Mouse (Mus musculus) MEL-GATA-1-ER (cell line): ENCODE results near the gene Hus1.

Source experiments
- DNase-seq: peaks from one replicate; pipeline ENCODE4 v3.0.0-alpha.2; 2012; ENCODE audit warnings: low read depth; ENCODE audit errors: extremely low read depth

Gene Hus1

GRCm38 (mm10) chr11:8983237-8983861, 27.6 kb downstream of the Hus1 start:
- DNase-seq, result peak; percentile 22

- no peak for DNase-seq
These were observed 32.8 kb downstream of the Hus1 start for GRCm38 (mm10) chr11:8978154-8978553.

- no peak for DNase-seq
These were observed 37.8 kb downstream of the Hus1 start, which contains the start of gene Pkd1l1 for GRCm38 (mm10) chr11:8973166-8973565. Gene Pkd1l1, minus strand, starts transcription at chr11:8973266.

DNA sequence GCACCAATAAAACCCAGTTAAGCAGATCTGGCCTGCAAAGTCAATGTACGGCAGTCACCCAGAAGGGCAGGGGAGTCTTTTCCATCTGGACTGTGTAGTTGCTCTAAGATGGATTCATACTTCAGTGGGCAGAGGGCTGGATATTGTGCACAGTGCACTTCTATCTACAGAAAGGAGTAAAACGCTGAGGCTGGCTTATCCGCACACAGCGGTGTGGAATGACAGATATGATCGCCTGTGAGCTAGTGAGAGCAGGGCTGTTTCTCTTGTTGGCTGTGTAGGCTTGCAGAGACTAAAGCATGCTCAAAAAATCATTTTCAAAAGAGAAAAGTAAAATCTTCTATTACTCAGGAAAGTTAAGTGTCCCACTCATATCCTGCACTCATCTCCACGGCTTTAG, 38.9 kb downstream of the Hus1 start:
- DNase-seq, result no peak

DNA sequence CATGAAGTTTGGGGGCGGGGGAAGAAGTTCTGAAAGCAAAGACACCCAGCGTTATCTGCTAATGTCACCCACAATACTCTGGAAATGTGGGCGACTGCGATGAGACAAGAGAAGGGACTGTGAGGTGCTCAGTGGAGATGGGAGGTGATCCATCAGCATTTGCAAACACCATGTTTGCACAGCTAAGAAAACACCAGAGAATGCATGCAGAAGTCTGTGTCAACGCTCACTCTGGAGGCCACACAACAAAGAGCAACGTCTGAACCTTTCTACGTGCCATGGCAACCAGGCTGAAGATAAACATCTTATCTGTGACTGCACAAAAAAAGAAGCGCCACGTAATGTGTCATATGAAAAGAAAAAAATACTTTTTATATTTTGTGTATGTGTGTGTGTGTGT, 40.5 kb downstream of the Hus1 start:
- DNase-seq, result peak; percentile 26

- DNase-seq, result no peak
These were observed 42.9 kb downstream of the Hus1 start for GRCm38 (mm10) chr11:8968094-8968493.

DNA sequence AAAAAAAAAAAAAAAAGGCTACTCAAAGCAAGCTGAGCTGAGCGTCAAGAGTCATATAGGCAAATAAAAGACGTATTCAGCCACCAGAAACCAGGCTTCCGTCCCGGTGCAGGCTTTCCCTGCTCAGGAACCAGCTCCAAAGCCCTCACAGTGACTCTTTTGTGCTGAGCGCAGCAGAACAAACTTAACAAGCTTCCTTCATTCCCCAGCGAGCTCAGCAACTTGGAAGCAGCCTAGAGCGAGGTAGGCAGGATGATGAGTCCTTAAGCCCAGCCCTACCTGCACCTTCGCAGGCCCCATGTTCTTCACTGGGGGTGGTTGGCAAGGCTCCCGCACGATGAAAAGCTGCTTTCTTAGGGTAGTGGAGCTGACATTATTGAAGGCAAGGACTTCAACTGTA, 52.4 kb downstream of the Hus1 start:
- no peak for DNase-seq

DNA sequence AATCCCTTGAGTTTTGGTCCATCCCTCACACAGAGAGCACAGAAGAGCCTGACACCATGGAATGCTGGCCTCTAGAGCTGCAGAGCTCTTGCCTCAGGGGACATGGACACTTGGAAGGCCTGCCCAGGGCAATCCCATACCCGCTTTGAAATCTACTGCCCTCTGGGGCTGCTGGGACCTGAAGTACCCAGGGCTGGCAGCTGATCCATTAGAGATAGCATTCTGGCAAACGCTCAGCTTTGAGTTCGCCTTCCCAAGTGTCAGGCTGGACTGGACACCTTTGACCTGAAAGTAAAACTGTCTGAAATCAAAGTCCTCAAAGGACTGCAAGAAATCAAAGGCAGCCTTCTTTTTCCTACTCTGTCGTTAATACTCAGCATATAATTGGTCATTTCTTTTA, 52.9 kb downstream of the Hus1 start:
- DNase-seq, result no peak

DNA sequence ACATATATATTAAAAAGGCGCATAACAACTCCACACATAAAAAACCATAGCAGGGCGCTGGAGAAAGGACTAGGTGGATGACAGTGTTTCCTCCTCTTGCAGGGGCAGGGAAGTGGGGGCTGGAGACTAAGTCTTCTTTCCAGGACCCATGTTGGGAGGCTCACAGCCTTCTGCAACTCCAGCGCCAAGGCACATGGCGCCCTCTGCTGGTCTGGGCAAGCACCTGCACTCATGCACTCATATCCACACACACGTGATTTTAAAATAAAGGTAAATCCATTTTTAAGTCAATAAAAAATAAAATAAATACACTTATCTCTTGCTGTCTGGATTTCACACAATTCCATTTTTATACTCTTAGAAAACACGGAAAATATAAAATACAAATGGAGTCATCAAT, 54.0 kb downstream of the Hus1 start:
- DNase-seq, result no peak

DNA sequence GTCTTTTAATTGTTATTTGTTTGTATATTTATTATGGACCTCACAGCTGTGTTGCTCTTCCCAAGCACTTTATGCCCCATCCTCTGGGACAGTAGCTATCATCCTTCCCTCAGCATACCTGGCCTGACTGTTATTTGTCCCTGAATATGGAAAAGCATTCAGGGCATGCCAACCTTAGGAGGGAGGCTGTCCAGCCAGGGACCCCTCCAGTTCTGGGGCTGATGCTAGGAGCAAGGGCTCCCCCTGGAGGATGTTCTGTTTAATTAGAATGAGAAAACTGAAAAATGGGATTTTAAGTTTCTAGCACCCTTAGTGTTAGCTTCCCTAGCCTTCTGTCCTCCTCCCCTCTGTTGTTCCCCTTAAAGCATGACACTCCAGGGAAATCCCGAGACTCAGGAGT, 55.3 kb downstream of the Hus1 start:
- no peak for DNase-seq

- DNase-seq, result no peak
These were observed 61.1 kb downstream of the Hus1 start for GRCm38 (mm10) chr11:8949765-8950430.

GRCm38 (mm10) chr11:8948871-8949270, 62.1 kb downstream of the Hus1 start:
- DNase-seq, result no peak

DNA sequence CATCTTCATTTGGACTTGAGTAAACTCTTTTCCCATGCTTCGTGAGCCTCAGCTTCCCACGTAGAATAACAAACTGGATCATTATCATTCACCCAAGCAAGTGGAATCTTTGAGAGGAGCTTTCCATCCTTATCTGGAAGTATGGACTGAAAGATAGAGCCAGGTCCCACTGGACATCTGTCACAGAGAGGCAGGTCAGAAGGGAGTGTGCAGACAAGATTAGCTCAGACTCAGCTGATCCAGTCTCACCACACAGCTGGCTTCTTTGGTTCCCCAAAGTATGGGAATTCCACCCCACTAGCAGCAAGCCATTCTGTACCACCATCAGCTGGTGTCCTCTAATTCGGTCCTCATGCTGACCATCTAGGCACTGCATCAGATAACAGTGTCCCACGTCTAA, 66.9 kb downstream of the Hus1 start:
- DNase-seq, result no peak
